Mouse (Mus musculus): ENCODE data around the gene Plod2. TPM values are rescaled to one million over a fixed set of nuclear protein-coding genes. Genes with fewer than 3 reads are reported as not detected.

The Plod2 gene
- polyA plus RNA-seq (2012; rRNA removed; ENCODE audit: low replicate concordance), result 4.8 and 6.4 TPM in 2 replicates

GRCm38 (mm10) chr9:92541977-92542561 is at the start of gene Plod2:
Gene Plod2, plus strand, starts transcription at chr9:92542223.

Other genes starting within 250 kb of the Plod2 start
- not detected in 2 replicates for gene 1700057G04Rik, start 232.8 kb upstream of the Plod2 start, polyA plus RNA-seq (2012; rRNA removed; ENCODE audit: low replicate concordance)
- gene Plscr4, start 84.8 kb upstream of the Plod2 start, polyA plus RNA-seq (2012; rRNA removed; ENCODE audit: low replicate concordance), result 10.4 and 14.8 TPM in 2 replicates